Mouse (Mus musculus): ENCODE measurements around the gene Fam24b. TPM values are rescaled to one million over a fixed set of nuclear protein-coding genes. Genes with fewer than 3 reads are reported as not detected.

Gene Fam24b
- polyA plus RNA-seq (2016; fragmentation: Nextera tagmentation; extraction: Ambion mirVana): not detected in 2 replicates

- ATAC-seq (ENCODE audit: low FRiP score): no peak
- 95% methylated on average over 5 of the region's 5 CpGs for WGBS
- no peaks in the 10 kb centered on the region for H3K27me3 ChIP-seq
- H3K9me3 ChIP-seq (replicated peaks): no peaks in the 10 kb centered on the region
- no peaks in the 10 kb centered on the region for H3K4me1 ChIP-seq
- H3K27ac ChIP-seq: no peak within 1 kb of the TSS
- no peaks in the 10 kb centered on the region for H3K36me3 ChIP-seq
- no peak within 1 kb of the TSS for H3K4me2 ChIP-seq (replicated peaks)
- no peak within 1 kb of the TSS for H3K4me3 ChIP-seq
- H3K9ac ChIP-seq: no peak within 1 kb of the TSS
These were observed at the start of gene Fam24b for GRCm38 (mm10) chr7:131329416-131329815. Fam24b (minus strand) TSS chr7:131329516.

GRCm38 (mm10) chr7:131371880-131372651, 42.8 kb upstream of the Fam24b start:
- Histone ChIP-seq H3K4me1 (peaks cover 5% of the 10 kb centered on the region), H3K36me3 (no peaks in the 10 kb centered on the region), H3K9me3 (replicated peaks) (no peaks in the 10 kb centered on the region), H3K4me3 (peak overlapping the region; percentile 76), H3K9ac (peak overlapping the region; percentile 85), H3K27ac (no peak overlapping the region), H3K4me2 (replicated peaks) (peak overlapping the region; percentile 79), H3K27me3 (no peaks in the 10 kb centered on the region)
- ATAC-seq (ENCODE audit: low FRiP score): no peak
- WGBS: 78% methylated on average over 9 of the region's 9 CpGs

GRCm38 (mm10) chr7:131371470-131371860, 42.1 kb upstream of the Fam24b start:
- Histone ChIP-seq H3K9ac (peak overlapping the region; percentile 85), H3K27ac (peak overlapping the region; percentile 89), H3K9me3 (replicated peaks) (no peaks in the 10 kb centered on the region), H3K4me3 (peak overlapping the region; percentile 76), H3K4me1 (peaks cover 5% of the 10 kb centered on the region), H3K27me3 (no peaks in the 10 kb centered on the region), H3K36me3 (no peaks in the 10 kb centered on the region), H3K4me2 (replicated peaks) (peak overlapping the region; percentile 79)
- 0 out of 2 replicates have a peak, but pooled peaks have one; percentile 19 for ATAC-seq (ENCODE audit: low FRiP score)
- 6% methylated on average over 9 of the region's 9 CpGs for WGBS

- peak; percentile 97 for ATAC-seq (ENCODE audit: low FRiP score)
- peak within 1 kb of the TSS; percentile 79 for H3K4me2 ChIP-seq (replicated peaks)
These were observed 41.5 kb upstream of the Fam24b start, which contains the start of gene Pstk for GRCm38 (mm10) chr7:131370648-131371469. Pstk (plus strand) TSS chr7:131371141.

GRCm38 (mm10) chr7:131364131-131364530, 34.8 kb upstream of the Fam24b start:
- no peak for ATAC-seq (ENCODE audit: low FRiP score)
- H3K27me3 ChIP-seq: no peaks in the 10 kb centered on the region
- no peak overlapping the region for H3K27ac ChIP-seq
- no peak overlapping the region for H3K4me3 ChIP-seq
- 0 out of 2 replicates have a peak, but pooled peaks cover 2% of the 10 kb centered on the region for H3K36me3 ChIP-seq
- H3K4me1 ChIP-seq: peaks cover 14% of the 10 kb centered on the region
- H3K9me3 ChIP-seq (replicated peaks): no peaks in the 10 kb centered on the region
- no peak overlapping the region for H3K9ac ChIP-seq
- WGBS: 96% methylated on average over 8 of the region's 8 CpGs
- no peak overlapping the region for H3K4me2 ChIP-seq (replicated peaks)

More at GRCm38 (mm10) chr7:131370648-131371469, 41.5 kb upstream of the Fam24b start, which contains the start of gene Pstk:
- Histone ChIP-seq H3K4me3 (peak within 1 kb of the TSS; percentile 76), H3K27me3 (no peaks in the 10 kb centered on the region), H3K4me1 (peaks cover 5% of the 10 kb centered on the region), H3K36me3 (no peaks in the 10 kb centered on the region), H3K9ac (peak within 1 kb of the TSS; percentile 85), H3K9me3 (replicated peaks) (no peaks in the 10 kb centered on the region), H3K27ac (peak within 1 kb of the TSS; percentile 89)
- 4% methylated on average over 47 of the region's 47 CpGs for WGBS

- WGBS: under 1% methylated on average over 55 of the region's 55 CpGs
- Histone ChIP-seq H3K9ac (peak within 1 kb of the TSS; percentile 92), H3K4me1 (peaks cover 14% of the 10 kb centered on the region), H3K4me2 (replicated peaks) (peak within 1 kb of the TSS; percentile 78), H3K4me3 (peak within 1 kb of the TSS; percentile 85), H3K36me3 (peaks cover 14% of the 10 kb centered on the region), H3K27me3 (no peaks in the 10 kb centered on the region), H3K27ac (peak within 1 kb of the TSS; percentile 87), H3K9me3 (replicated peaks) (no peaks in the 10 kb centered on the region)
- ATAC-seq (ENCODE audit: low FRiP score): peak; percentile 99
These were observed 33.4 kb upstream of the Fam24b start, which contains the start of gene 2310057M21Rik for GRCm38 (mm10) chr7:131362615-131363300. 2310057M21Rik (minus strand) TSS chr7:131362759.

- peak; percentile 90 for ATAC-seq (ENCODE audit: low FRiP score)
- WGBS: under 1% methylated on average over 35 of the region's 35 CpGs
- no peaks in the 10 kb centered on the region for H3K27me3 ChIP-seq
- H3K36me3 ChIP-seq: peaks cover 19% of the 10 kb centered on the region
- H3K4me3 ChIP-seq: peak overlapping the region; percentile 85
- peaks cover 14% of the 10 kb centered on the region for H3K4me1 ChIP-seq
- no peaks in the 10 kb centered on the region for H3K9me3 ChIP-seq (replicated peaks)
- H3K27ac ChIP-seq: peak overlapping the region; percentile 85
- H3K9ac ChIP-seq: peak overlapping the region; percentile 92
- H3K4me2 ChIP-seq (replicated peaks): peak overlapping the region; percentile 78
These were observed 32.9 kb upstream of the Fam24b start for GRCm38 (mm10) chr7:131362269-131362614.

- 98% methylated on average over 13 of the region's 13 CpGs for WGBS
- no peak overlapping the region for H3K4me2 ChIP-seq (replicated peaks)
- H3K36me3 ChIP-seq: peaks cover 46% of the 10 kb centered on the region
- ATAC-seq (ENCODE audit: low FRiP score): no peak
- no peaks in the 10 kb centered on the region for H3K9me3 ChIP-seq (replicated peaks)
- H3K27ac ChIP-seq: no peak overlapping the region
- H3K27me3 ChIP-seq: no peaks in the 10 kb centered on the region
- no peak overlapping the region for H3K4me3 ChIP-seq
- no peak overlapping the region for H3K9ac ChIP-seq
- peaks cover 3% of the 10 kb centered on the region for H3K4me1 ChIP-seq
These were observed 26.8 kb upstream of the Fam24b start for GRCm38 (mm10) chr7:131356105-131356504.

GRCm38 (mm10) chr7:131345856-131346541, 16.7 kb upstream of the Fam24b start:
- ATAC-seq (ENCODE audit: low FRiP score): no peak
- Histone ChIP-seq H3K9me3 (replicated peaks) (no peaks in the 10 kb centered on the region), H3K4me1 (no peaks in the 10 kb centered on the region), H3K4me3 (no peak overlapping the region), H3K9ac (no peak overlapping the region), H3K36me3 (peaks cover 46% of the 10 kb centered on the region), H3K27ac (no peak overlapping the region), H3K4me2 (replicated peaks) (no peak overlapping the region), H3K27me3 (no peaks in the 10 kb centered on the region)
- 71% methylated on average over 7 of the region's 7 CpGs for WGBS

GRCm38 (mm10) chr7:131337502-131338068, 8.3 kb upstream of the Fam24b start:
- Histone ChIP-seq H3K4me2 (replicated peaks) (no peak overlapping the region), H3K36me3 (peaks cover 17% of the 10 kb centered on the region; the same call in 1 of the 2 replicates), H3K4me1 (no peaks in the 10 kb centered on the region), H3K4me3 (no peak overlapping the region), H3K27me3 (no peaks in the 10 kb centered on the region), H3K9me3 (replicated peaks) (no peaks in the 10 kb centered on the region), H3K9ac (no peak overlapping the region), H3K27ac (no peak overlapping the region)
- 0 out of 2 replicates have a peak, but pooled peaks have one; percentile 32 for ATAC-seq (ENCODE audit: low FRiP score)
- 50% methylated on average over 8 of the region's 8 CpGs for WGBS

GRCm38 (mm10) chr7:131333564-131333963, 4.2 kb upstream of the Fam24b start, which contains the start of gene Fam24a:
Fam24a (plus strand) TSS chr7:131333864.
- H3K4me1 ChIP-seq: no peaks in the 10 kb centered on the region
- H3K27ac ChIP-seq: no peak within 1 kb of the TSS
- H3K27me3 ChIP-seq: no peaks in the 10 kb centered on the region
- 26% methylated on average over 1 of the region's 1 CpGs for WGBS
- H3K36me3 ChIP-seq: no peaks in the 10 kb centered on the region
- no peak for ATAC-seq (ENCODE audit: low FRiP score)
- no peaks in the 10 kb centered on the region for H3K9me3 ChIP-seq (replicated peaks)
- H3K4me2 ChIP-seq (replicated peaks): no peak within 1 kb of the TSS
- no peak within 1 kb of the TSS for H3K9ac ChIP-seq
- H3K4me3 ChIP-seq: no peak within 1 kb of the TSS
